Mouse (Mus musculus): ENCODE measurements around the gene Ccdc182. TPM values are rescaled to one million over a fixed set of nuclear protein-coding genes. Genes with fewer than 3 reads are reported as not detected.

Gene Ccdc182
- not detected in 2 replicates for polyA plus RNA-seq (2012; rRNA removed)

GRCm38 (mm10) chr11:88293631-88294393 is at the start of gene Ccdc182:
Gene Ccdc182 (plus strand): TSS chr11:88294058.
- DNase-seq (ENCODE audit: low spot score): no peak

GRCm38 (mm10) chr11:88245581-88246170 is 48.2 kb upstream of the Ccdc182 start:
- DNase-seq (ENCODE audit: low spot score): no peak

- no peak for DNase-seq (ENCODE audit: low spot score)
Observed at GRCm38 (mm10) chr11:88248636-88249035, 45.2 kb upstream of the Ccdc182 start.

- no peak for DNase-seq (ENCODE audit: low spot score)
Observed at GRCm38 (mm10) chr11:88250568-88250967, 43.3 kb upstream of the Ccdc182 start.

- DNase-seq (ENCODE audit: low spot score): no peak
Observed at GRCm38 (mm10) chr11:88251295-88251694, 42.6 kb upstream of the Ccdc182 start.

- DNase-seq (ENCODE audit: low spot score): peak; percentile 78
Observed at GRCm38 (mm10) chr11:88251972-88252766, 41.7 kb upstream of the Ccdc182 start.

GRCm38 (mm10) chr11:88252767-88253513 is 40.9 kb upstream of the Ccdc182 start:
- no peak for DNase-seq (ENCODE audit: low spot score)

- DNase-seq (ENCODE audit: low spot score): no peak
Observed at GRCm38 (mm10) chr11:88253514-88254167, 40.2 kb upstream of the Ccdc182 start.

- DNase-seq (ENCODE audit: low spot score): no peak
Observed at GRCm38 (mm10) chr11:88257700-88258099, 36.2 kb upstream of the Ccdc182 start.

GRCm38 (mm10) chr11:88258212-88258611 is 35.6 kb upstream of the Ccdc182 start:
- DNase-seq (ENCODE audit: low spot score): no peak

- no peak for DNase-seq (ENCODE audit: low spot score)
Observed at GRCm38 (mm10) chr11:88260463-88260862, 33.4 kb upstream of the Ccdc182 start.

- no peak for DNase-seq (ENCODE audit: low spot score)
Observed at GRCm38 (mm10) chr11:88264889-88265288, 29.0 kb upstream of the Ccdc182 start.

GRCm38 (mm10) chr11:88266311-88266710 is 27.5 kb upstream of the Ccdc182 start:
- DNase-seq (ENCODE audit: low spot score): no peak

GRCm38 (mm10) chr11:88271870-88272269 is 22.0 kb upstream of the Ccdc182 start:
- DNase-seq (ENCODE audit: low spot score): no peak

GRCm38 (mm10) chr11:88274111-88274879 is 19.6 kb upstream of the Ccdc182 start:
- no peak for DNase-seq (ENCODE audit: low spot score)

GRCm38 (mm10) chr11:88274901-88275498 is 18.9 kb upstream of the Ccdc182 start:
- DNase-seq (ENCODE audit: low spot score): no peak

- no peak for DNase-seq (ENCODE audit: low spot score)
Observed at GRCm38 (mm10) chr11:88275949-88276348, 17.9 kb upstream of the Ccdc182 start.

GRCm38 (mm10) chr11:88276534-88277308 is 17.1 kb upstream of the Ccdc182 start:
- no peak for DNase-seq (ENCODE audit: low spot score)

GRCm38 (mm10) chr11:88279006-88279405 is 14.9 kb upstream of the Ccdc182 start:
- DNase-seq (ENCODE audit: low spot score): no peak

Data from urinary bladder, adult 2 months (tissue).